Mouse (Mus musculus): ENCODE data around the gene Fancc. TPM values are rescaled to one million over a fixed set of nuclear protein-coding genes. Genes with fewer than 3 reads are reported as not detected.
A peak's percentile ranks its signal among the peaks of the same experiment; 100 is the strongest.

The Fancc gene
- total and polyA plus RNA-seq, 2 experiments from 2014 or later = 9.2 to 12.1 TPM

DNA sequence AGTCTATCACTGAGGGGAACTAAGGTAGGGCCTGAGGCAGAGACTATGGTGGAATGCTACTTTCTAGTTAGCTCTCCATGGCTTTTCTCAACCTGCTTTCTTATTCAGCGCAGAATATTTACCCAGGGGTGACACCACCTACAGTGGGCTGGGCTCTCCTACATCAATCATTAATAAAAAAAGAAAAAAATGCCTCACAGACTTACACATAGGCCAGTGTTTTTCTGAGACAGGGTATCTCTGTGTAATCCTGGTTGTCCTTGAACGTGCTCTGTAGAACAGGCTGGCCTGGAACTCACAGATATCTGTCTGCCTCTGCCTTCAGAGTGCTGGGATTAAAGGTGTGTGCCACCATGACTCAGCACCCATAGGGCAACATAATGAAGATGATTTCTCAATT lies 2.4 kb upstream of the Fancc start:
- Histone ChIP-seq H3K9ac (replicated peaks; ENCODE audit: low read length, poor library complexity, severe bottlenecking) (no peak overlapping the region), H3K27me3 (ENCODE audit: insufficient read depth, low read length) (no peaks in the 10 kb centered on the region), H3K36me3 (ENCODE audit: insufficient read depth, low read length) (no peaks in the 10 kb centered on the region), H3K9me3 (ENCODE audit: low read length) (no peaks in the 10 kb centered on the region), H3K4me2 (ENCODE audit: low read depth, low read length, poor library complexity, severe bottlenecking) (no peak overlapping the region), H3K4me1 (ENCODE audit: insufficient read depth, low read length) (no peaks in the 10 kb centered on the region), H3K27ac (ENCODE audit: low read depth, low read length) (no peak overlapping the region), H3K4me3 (ENCODE audit: low read depth, low read length) (no peak overlapping the region)
- ATAC-seq (ENCODE audit: low FRiP score) (no peak), DNase-seq (ENCODE audit: low spot score) (no peak)
- no peak for TF ChIP-seq CTCF (IDR thresholded peaks at IDR 0.05)
- 93% methylated on average over 2 of the region's 2 CpGs for WGBS

DNA sequence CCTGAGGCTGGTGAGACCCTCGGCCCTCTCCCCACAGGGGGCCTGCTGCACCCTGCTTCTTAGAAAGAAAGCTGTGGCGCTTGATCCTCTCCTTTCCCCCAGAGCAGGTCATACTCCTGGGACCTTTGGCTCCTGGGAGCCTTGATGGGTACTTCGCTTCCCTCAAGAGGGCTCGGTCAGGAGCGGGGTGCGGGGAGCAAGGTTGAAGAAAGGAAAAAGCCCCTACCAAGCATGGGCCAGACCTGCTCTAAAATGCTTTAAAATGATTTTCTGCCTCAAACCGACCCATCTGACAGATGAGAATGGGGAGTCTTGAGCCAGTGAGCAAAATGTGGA lies 9.4 kb downstream of the Fancc start:
- ATAC-seq (ENCODE audit: low FRiP score) = no peak

DNA sequence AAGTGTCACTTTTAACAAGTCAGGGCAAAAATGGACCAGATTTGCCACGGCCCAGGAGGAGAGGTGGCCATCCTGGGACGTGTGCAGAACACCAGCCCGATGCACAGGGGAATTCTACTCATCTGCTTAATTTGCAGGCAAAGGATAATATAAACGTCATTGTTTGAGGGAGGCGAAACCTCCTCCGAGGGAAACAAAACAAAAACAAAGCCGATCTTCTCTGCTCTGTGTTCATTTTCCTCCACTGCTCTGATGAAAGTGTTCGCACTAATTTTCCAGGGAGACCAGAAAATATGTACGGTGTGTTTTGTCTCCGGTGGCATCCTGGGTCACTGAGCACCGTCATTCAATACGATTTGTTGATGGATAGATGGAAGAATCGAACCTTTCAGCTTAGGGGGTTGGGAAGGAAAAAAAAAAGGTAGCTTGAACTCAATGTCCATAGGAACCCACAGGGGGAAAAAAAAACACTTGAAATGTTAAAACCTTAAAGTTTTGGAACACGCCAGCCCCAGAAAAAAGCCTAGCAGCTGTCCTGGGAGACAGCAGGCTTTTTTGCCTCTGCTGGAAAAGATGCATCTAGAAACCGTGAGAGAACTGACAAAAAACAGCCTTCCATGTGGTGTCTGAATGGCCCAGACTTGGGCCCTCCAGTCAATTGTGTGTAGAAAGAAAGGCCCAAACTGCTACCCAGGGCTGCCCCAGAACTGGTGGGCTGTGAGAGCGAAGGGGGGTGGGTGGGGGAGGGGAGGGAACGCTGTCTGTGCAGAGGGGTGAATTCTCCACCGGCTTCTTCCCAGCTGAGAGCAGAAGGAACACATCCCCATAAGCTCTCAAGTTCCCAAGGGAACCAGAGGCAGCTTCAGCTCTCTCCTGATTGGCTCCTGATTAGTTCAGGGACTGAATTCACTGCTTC lies 10.0 kb downstream of the Fancc start:
- Histone ChIP-seq H3K4me2 (ENCODE audit: low read depth, low read length, poor library complexity, severe bottlenecking) (peak overlapping the region; percentile 35), H3K36me3 (ENCODE audit: insufficient read depth, low read length) (no peaks in the 10 kb centered on the region), H3K9ac (replicated peaks; ENCODE audit: low read length, poor library complexity, severe bottlenecking) (no peak overlapping the region), H3K27ac (ENCODE audit: low read depth, low read length) (no peak overlapping the region), H3K27me3 (ENCODE audit: insufficient read depth, low read length) (no peaks in the 10 kb centered on the region), H3K9me3 (ENCODE audit: low read length) (no peaks in the 10 kb centered on the region), H3K4me3 (ENCODE audit: low read depth, low read length) (peak overlapping the region; percentile 5; the same call in 1 of the 2 replicates), H3K4me1 (ENCODE audit: insufficient read depth, low read length) (0 out of 2 replicates have a peak, but pooled peaks cover 3% of the 10 kb centered on the region)
- TF ChIP-seq CTCF (IDR thresholded peaks at IDR 0.05) = no peak
- ATAC-seq (ENCODE audit: low FRiP score) = peak; percentile 50; the same call in 1 of the 2 replicates
- 10% methylated on average over 18 of the region's 18 CpGs for WGBS
- peak; percentile 30 for DNase-seq (ENCODE audit: low spot score)

More for the DNA sequence above, 9.4 kb downstream of the Fancc start:
- TF ChIP-seq CTCF (IDR thresholded peaks at IDR 0.05) = no peak
- Histone ChIP-seq H3K9me3 (ENCODE audit: low read length) (no peaks in the 10 kb centered on the region), H3K4me2 (ENCODE audit: low read depth, low read length, poor library complexity, severe bottlenecking) (no peak overlapping the region), H3K27me3 (ENCODE audit: insufficient read depth, low read length) (no peaks in the 10 kb centered on the region), H3K4me1 (ENCODE audit: insufficient read depth, low read length) (0 out of 2 replicates have a peak, but pooled peaks cover 3% of the 10 kb centered on the region), H3K27ac (ENCODE audit: low read depth, low read length) (no peak overlapping the region), H3K4me3 (ENCODE audit: low read depth, low read length) (no peak overlapping the region), H3K9ac (replicated peaks; ENCODE audit: low read length, poor library complexity, severe bottlenecking) (no peak overlapping the region), H3K36me3 (ENCODE audit: insufficient read depth, low read length) (no peaks in the 10 kb centered on the region)
- WGBS = 35% methylated on average over 7 of the region's 7 CpGs
- no peak for DNase-seq (ENCODE audit: low spot score)

GRCm38 (mm10) chr13:63475356-63475755 lies 21.7 kb downstream of the Fancc start:
- H3K27ac ChIP-seq (ENCODE audit: low read depth, low read length) = no peak overlapping the region
- H3K9ac ChIP-seq (replicated peaks; ENCODE audit: low read length, poor library complexity, severe bottlenecking) = no peak overlapping the region
- DNase-seq (ENCODE audit: low spot score) = no peak
- no peaks in the 10 kb centered on the region for H3K9me3 ChIP-seq (ENCODE audit: low read length)
- H3K27me3 ChIP-seq (ENCODE audit: insufficient read depth, low read length) = no peaks in the 10 kb centered on the region
- H3K4me2 ChIP-seq (ENCODE audit: low read depth, low read length, poor library complexity, severe bottlenecking) = no peak overlapping the region
- WGBS = 76% methylated on average over 8 of the region's 8 CpGs
- H3K4me1 ChIP-seq (ENCODE audit: insufficient read depth, low read length) = no peaks in the 10 kb centered on the region
- no peak overlapping the region for H3K4me3 ChIP-seq (ENCODE audit: low read depth, low read length)
- TF ChIP-seq CTCF (IDR thresholded peaks at IDR 0.05) = no peak
- no peaks in the 10 kb centered on the region for H3K36me3 ChIP-seq (ENCODE audit: insufficient read depth, low read length)
- no peak for ATAC-seq (ENCODE audit: low FRiP score)

GRCm38 (mm10) chr13:63452898-63453297 lies 44.2 kb downstream of the Fancc start:
- DNase-seq (ENCODE audit: low spot score) = peak; percentile 20
- TF ChIP-seq CTCF (IDR thresholded peaks at IDR 0.05) = no peak
- Histone ChIP-seq H3K36me3 (ENCODE audit: insufficient read depth, low read length) (no peaks in the 10 kb centered on the region), H3K4me2 (ENCODE audit: low read depth, low read length, poor library complexity, severe bottlenecking) (no peak overlapping the region), H3K27me3 (ENCODE audit: insufficient read depth, low read length) (no peaks in the 10 kb centered on the region), H3K4me3 (ENCODE audit: low read depth, low read length) (no peak overlapping the region), H3K9ac (replicated peaks; ENCODE audit: low read length, poor library complexity, severe bottlenecking) (no peak overlapping the region), H3K27ac (ENCODE audit: low read depth, low read length) (no peak overlapping the region), H3K9me3 (ENCODE audit: low read length) (no peaks in the 10 kb centered on the region), H3K4me1 (ENCODE audit: insufficient read depth, low read length) (no peaks in the 10 kb centered on the region)
- no peak for ATAC-seq (ENCODE audit: low FRiP score)
- 80% methylated on average over 5 of the region's 5 CpGs for WGBS

DNA sequence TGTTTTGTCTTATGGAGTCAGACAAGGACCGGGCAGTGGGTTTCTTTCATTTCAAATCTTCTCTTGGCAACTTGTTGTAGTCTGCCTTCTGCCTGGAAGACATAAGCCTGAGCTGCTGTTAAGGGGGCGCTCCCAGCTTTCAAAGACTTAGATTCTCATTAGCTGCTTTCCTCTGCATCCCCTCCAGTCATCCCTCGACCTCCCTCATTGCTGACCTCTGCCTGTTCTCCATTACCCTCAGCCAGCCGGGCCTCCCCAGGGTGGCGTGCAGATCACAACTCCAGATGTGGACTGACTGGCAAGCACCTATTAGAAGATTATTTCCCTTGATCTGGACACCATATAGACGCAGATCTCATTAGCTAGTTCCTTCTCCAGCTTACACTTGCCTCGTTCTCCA lies 45.9 kb downstream of the Fancc start:
- no peak overlapping the region for H3K4me3 ChIP-seq (ENCODE audit: low read depth, low read length)

More for the DNA sequence above, 45.9 kb downstream of the Fancc start:
- ATAC-seq (ENCODE audit: low FRiP score) = no peak
- H3K27ac ChIP-seq (ENCODE audit: low read depth, low read length) = no peak overlapping the region
- H3K4me1 ChIP-seq (ENCODE audit: insufficient read depth, low read length) = no peaks in the 10 kb centered on the region
- no peaks in the 10 kb centered on the region for H3K9me3 ChIP-seq (ENCODE audit: low read length)
- no peak for TF ChIP-seq CTCF (IDR thresholded peaks at IDR 0.05)
- H3K4me2 ChIP-seq (ENCODE audit: low read depth, low read length, poor library complexity, severe bottlenecking) = no peak overlapping the region
- WGBS = 61% methylated on average over 7 of the region's 7 CpGs
- H3K36me3 ChIP-seq (ENCODE audit: insufficient read depth, low read length) = no peaks in the 10 kb centered on the region
- H3K27me3 ChIP-seq (ENCODE audit: insufficient read depth, low read length) = no peaks in the 10 kb centered on the region
- DNase-seq (ENCODE audit: low spot score) = no peak
- no peak overlapping the region for H3K9ac ChIP-seq (replicated peaks; ENCODE audit: low read length, poor library complexity, severe bottlenecking)

Data from midbrain, postnatal 0 days (tissue).